Mouse (Mus musculus) liver, embryonic 18 days (tissue): ENCODE data around the gene Ppcs. TPM values are rescaled to one million over a fixed set of nuclear protein-coding genes. Genes with fewer than 3 reads are reported as not detected.

ENCODE experiments used
- polyA plus RNA-seq: library from polyadenylated mRNA; depleted of rRNA; stranded (reverse); fragments of >200 nt; gene quantifications from 2 replicates; pipeline ENCODE4 v1.2.3, GENCODE M21; 2012; rRNA removed

The Ppcs gene
- polyA plus RNA-seq = 12.4 and 13.9 TPM in 2 replicates

DNA sequence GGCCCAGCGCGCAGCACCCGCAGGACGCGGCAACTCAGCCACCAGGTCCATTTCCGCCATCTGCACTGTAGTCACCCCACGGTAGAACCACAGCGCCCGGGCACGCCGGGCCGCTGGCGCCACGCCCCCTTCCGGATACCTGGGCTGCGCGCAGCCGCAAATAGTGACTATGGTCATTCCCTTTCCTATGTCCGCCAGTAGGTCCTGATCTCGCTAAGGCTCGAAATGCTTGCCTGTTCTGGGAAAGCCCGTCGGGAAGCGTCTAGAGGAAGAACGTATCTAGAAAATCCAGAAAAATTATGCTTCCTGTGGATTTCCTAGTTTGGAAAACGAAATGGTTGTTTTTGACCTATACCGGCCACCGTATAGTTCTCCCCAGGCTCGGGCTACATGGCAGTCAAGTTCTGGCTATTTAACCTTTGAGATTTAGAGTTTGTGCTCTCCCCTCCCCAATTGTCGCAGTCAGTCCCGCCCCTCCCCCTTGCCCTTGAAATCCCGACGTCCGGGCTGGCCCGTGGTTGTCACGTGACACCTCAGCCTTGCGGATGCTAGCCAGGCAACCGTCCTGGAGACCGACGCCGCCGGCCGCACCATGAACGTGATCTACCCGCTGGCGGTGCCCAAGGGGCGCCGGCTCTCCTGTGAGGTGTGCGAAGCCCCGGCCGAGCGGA is at the start of gene Ppcs, which contains the start of gene Zmynd12:
Ppcs (minus strand) TSS at position 127 of the 671 bp plus-strand sequence.
Zmynd12 (plus strand) TSS at position 521 of the 671 bp plus-strand sequence.

DNA sequence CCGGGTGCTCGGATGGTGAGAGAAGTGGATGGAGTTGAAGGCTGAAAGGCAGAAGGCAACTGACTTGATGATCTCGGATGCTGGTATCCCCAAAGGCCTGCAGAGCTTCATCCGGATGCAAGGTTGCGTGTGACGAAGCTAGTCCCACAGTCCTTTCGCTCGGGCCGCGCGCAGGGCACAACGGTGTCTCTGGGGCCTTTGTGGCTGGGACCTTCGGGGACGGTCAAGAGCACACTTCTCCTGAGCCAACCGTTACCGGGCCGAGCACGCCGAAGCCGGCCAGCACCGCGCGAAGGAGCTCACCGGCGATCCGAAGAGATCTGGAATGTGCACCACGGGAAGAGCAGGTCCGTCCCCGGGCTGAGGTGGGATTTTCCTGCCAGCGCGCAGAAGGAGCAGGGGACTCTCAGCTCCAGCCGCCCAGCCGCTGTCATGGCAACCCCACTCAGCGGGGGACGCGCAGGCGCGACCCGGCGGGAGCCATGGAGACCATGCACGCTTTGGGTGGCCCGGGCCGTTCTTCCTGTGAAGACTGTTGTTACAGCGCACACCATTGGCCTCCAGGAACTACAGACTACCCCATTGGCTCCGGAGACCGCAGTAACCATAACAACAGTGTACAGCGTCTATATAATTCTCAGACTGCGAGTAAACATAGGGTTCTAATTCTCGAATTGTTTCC is 7.0 kb downstream of the Ppcs start, which contains the start of gene Ccdc30:
Ccdc30 (minus strand) TSS at position 450 of the 682 bp plus-strand sequence.

Other genes starting within 250 kb of the Ppcs start
- 3.2 TPM in 2 replicates for gene Zfp691, start 248.2 kb downstream of the Ppcs start, polyA plus RNA-seq
- 77.6 and 84.3 TPM in 2 replicates for gene Ermap, start 232.4 kb downstream of the Ppcs start, polyA plus RNA-seq
- gene Svbp, start 227.1 kb downstream of the Ppcs start, polyA plus RNA-seq = 27.3 and 28.9 TPM in 2 replicates
- 0.02 and 0.03 TPM in 2 replicates for gene Tmem269, start 204.2 kb downstream of the Ppcs start, polyA plus RNA-seq
- 4.6 and 6.0 TPM in 2 replicates for gene AU022252, start 189.7 kb downstream of the Ppcs start, polyA plus RNA-seq
- gene P3h1, start 189.5 kb downstream of the Ppcs start, polyA plus RNA-seq = 17.8 and 19.8 TPM in 2 replicates
- gene Cldn19, start 167.0 kb downstream of the Ppcs start, polyA plus RNA-seq = under 0.01 TPM in 1 of 2 replicates, not detected in the other
- gene Ybx1, start 127.8 kb downstream of the Ppcs start, polyA plus RNA-seq = 149 and 172 TPM in 2 replicates
- 26.1 and 27.3 TPM in 2 replicates for gene Ppih, start 101.9 kb downstream of the Ppcs start, polyA plus RNA-seq
- gene Ccdc30, start 6.9 kb downstream of the Ppcs start, polyA plus RNA-seq = 1.3 and 1.6 TPM in 2 replicates
- 0.63 and 0.72 TPM in 2 replicates for gene Zmynd12, start 394 bp upstream of the Ppcs start, polyA plus RNA-seq
- 0.01 and 0.02 TPM in 2 replicates for gene Rimkla, start 70.2 kb upstream of the Ppcs start, polyA plus RNA-seq
- 4.6 and 5.7 TPM in 2 replicates for gene Foxj3, start 114.6 kb upstream of the Ppcs start, polyA plus RNA-seq
- 3.5 and 5.4 TPM in 2 replicates for gene Frg2f1, start 117.1 kb upstream of the Ppcs start, polyA plus RNA-seq
- 0.18 TPM in 1 of 2 replicates, not detected in the other for gene Guca2a, start 215.3 kb upstream of the Ppcs start, polyA plus RNA-seq
- 0.43 and 1.0 TPM in 2 replicates for gene Guca2b, start 236.5 kb upstream of the Ppcs start, polyA plus RNA-seq